Mouse (Mus musculus) c-Kit-positive CD71-negative TER-119-negative erythroid progenitor cells, embryonic 14.5 days (primary cell): ENCODE data around the gene Ackr2.

Source experiments
- DNase-seq: peaks from one replicate; pipeline ENCODE4 v3.0.0-alpha.2; 2013; ENCODE audit warnings: low read depth

Ackr2 gene

GRCm38 (mm10) chr9:121898245-121898644 lies at the start of gene Ackr2:
Gene Ackr2, plus strand, starts transcription at chr9:121898355.
- no peak for DNase-seq

DNA sequence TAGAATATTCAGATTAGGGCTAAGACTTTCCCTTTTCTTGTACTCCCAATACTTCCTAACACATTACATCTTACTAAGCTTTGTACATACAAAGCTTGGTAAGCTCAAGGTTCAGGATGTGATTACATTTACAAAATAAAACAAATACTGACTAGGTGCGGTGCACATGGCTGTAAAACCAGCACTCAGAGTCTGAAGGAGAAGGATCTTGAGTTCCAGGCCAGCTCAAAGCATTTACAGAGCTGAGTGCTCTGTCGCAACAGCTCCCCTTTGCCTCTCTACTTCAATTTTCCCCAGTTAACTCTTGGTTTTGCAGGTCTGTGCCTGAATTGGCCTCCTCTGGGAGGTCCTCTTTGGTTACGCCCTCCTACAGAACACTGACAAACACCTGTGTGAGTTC lies 43.9 kb upstream of the Ackr2 start:
- no peak for DNase-seq

- DNase-seq = no peak
These were observed 41.3 kb upstream of the Ackr2 start for GRCm38 (mm10) chr9:121856649-121857416.

DNA sequence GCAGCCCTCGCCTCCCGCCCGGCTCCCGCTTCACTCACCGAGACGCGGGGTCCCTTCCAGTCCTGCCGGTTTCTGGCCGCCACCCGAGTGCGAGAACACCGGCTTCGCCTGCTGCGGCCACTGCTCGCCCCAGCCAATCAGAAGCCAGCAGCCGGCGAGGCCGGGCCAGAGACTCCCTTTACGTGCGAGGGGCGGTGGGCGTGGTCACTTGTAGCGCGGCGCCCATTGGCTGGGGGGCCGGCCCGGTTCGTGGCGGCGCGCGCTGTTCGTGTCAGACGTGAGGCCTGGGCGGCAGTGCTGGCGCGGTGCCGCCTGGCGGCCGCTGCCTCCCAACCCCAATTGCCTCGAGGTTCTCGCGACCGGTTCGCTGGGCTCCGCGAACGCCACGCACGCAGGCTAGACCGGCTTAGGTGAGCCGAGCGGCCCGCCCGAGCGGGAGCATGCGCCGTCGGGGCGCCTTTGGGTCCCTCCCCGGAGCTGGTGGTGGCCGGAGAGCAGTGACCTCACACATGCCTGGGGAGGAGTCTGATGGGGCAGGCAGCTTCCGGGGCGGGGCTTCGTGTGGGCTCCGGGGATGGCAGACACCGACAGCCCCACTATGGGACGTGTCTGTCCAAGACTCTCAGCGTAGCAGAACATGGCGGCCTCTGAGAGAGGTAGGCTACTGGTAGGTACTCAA lies 40.5 kb upstream of the Ackr2 start:
- DNase-seq = peak; percentile 91

DNA sequence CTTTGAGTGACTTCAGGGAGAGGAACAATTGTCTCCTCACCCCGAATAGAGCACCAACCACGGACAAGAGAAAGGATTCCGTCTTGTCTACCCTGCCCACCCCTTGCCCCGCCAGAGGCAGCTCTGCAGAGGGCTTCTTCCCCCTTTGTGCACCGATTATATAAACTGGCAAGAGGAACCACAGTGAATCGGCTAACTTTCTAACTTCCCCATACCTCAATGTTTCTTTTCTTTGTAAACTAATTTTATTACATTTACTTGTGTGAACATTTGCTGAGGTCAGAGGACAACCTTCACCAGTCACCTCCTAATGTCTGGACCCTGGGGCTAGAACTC lies 40.0 kb upstream of the Ackr2 start, which contains the start of gene Higd1a:
Gene Higd1a (minus strand): TSS at position 210 of the 336 bp plus-strand sequence.
- no peak for DNase-seq

GRCm38 (mm10) chr9:121859345-121859744 lies 38.8 kb upstream of the Ackr2 start:
- no peak for DNase-seq

GRCm38 (mm10) chr9:121860921-121861320 lies 37.2 kb upstream of the Ackr2 start:
- no peak for DNase-seq

GRCm38 (mm10) chr9:121864837-121865236 lies 33.3 kb upstream of the Ackr2 start:
- no peak for DNase-seq

DNA sequence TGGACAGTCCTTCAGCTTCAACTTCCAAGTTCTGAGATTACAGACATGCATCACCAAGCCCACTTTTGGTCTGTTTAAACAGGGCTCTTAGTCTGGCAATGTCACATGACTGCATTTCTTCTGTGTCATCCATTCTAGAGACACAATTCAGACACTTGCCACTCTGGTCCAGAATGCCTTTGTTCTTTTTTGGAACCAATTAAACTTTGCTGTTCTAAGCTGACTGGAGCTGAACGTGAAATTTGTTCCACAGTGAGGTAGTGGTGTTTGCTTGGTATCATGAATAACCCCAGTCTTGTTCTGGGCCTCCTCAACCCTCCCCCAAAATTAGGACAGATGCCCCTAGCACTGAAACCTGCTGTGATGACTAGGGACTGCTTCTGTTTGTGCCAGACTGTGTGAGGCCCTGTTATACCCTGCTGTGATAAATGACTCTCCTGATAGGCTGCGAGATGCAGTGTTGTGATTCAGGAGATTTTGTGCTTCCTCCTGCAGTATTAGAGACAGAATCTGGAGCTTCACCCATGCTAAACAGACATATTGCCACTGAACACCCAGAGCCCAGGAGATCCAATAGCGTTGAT lies 32.6 kb upstream of the Ackr2 start:
- DNase-seq = no peak

GRCm38 (mm10) chr9:121867632-121868031 lies 30.5 kb upstream of the Ackr2 start:
- DNase-seq = no peak

GRCm38 (mm10) chr9:121868236-121868635 lies 29.9 kb upstream of the Ackr2 start:
- DNase-seq = no peak

DNA sequence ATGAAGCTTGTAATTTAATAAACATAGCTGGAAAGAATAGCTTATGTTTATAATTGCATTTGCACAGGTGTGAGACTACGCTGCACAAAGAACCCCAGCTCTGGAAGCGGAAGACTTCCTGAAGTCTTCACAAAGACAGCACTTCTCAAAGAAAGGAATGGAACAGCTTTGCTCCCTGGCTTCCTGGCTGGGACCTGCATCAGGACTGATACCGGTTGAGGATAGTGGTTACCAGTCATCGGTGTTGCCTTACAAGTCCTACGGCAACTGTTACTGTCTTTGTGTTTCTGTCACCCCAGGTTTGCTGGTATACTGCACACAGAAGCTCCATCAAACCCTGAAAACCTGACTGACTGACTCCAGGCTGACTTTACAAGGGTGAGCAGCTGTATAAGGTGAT lies 28.7 kb upstream of the Ackr2 start:
- DNase-seq = no peak

DNA sequence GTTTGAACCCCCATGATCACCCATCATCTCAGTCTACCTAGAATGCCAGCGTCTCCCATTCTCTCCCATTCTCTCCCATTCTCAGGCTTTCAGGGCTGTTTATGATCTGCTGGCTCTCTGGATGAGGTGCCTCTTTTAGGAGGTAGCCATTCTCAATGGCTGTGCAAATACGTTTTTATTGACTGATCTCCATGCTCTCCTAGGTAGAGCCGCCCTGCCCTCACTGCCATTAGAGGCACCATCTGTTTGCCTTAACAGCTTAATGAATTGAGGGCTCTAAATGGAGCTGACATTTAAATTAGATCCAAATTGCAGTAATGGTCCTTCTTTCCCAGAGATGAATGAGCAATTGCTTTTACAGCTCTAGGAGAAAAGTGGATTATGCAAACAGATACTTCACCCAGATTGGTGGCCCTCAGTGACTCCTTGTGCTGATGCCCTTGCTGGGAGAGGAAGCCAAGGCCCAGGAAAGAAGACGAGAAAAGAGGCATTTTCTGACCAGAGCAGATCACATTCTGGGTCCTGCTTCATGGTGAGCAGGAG lies 28.1 kb upstream of the Ackr2 start:
- no peak for DNase-seq

GRCm38 (mm10) chr9:121872062-121872683 lies 26.0 kb upstream of the Ackr2 start:
- DNase-seq = no peak

DNA sequence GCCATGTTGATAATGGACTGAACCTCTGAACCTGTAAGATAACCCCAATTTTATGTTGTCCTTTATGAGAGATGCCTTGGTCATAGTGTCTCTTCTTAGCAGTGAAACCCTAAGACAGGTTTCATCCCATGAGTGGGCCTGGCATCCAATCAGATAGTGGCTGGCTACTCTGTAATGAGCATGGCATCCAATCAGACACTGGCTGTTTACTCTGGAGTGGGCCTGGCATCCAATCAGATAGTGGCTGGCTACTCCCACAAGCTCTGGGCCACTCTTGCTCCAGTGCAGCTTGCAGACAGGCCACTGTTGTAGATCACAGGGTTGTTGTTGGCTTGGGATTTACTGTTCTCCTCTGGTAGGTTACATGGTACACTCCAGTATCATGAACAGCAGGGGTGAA lies 24.6 kb upstream of the Ackr2 start:
- no peak for DNase-seq

DNA sequence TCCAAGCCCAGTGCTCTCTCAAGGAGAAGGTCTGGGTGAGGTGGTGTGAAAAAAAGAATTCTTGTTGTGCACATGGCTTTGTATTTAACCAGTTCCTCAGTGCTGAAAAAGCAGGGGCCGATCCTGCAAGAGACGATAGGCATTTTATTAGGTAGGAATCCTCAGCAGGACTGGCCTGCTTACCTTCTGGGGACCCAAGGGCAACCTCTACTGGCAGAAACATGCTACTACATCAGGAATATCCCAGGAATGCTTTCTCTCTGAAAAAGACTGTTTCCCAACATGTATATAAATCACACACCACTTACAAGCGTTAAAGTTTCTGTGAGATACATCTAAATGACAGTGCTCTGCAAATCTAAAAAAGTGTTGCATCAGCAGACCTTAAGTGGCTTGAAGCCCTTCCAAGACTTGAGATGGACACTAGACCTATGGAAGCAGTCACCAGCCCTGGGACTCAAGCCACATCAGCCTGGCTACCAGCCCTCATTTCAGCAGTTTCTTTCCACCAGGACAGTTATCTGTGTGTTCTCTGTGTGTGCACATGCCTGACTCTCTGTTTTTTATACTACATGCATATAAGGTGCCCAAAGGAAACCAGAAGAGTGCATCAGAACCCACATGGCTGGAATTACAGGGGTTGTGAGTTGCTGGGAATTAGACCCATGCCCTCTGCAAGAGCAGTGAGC lies 21.0 kb upstream of the Ackr2 start:
- DNase-seq = no peak

GRCm38 (mm10) chr9:121880840-121881239 lies 17.3 kb upstream of the Ackr2 start:
- peak; percentile 66 for DNase-seq

DNA sequence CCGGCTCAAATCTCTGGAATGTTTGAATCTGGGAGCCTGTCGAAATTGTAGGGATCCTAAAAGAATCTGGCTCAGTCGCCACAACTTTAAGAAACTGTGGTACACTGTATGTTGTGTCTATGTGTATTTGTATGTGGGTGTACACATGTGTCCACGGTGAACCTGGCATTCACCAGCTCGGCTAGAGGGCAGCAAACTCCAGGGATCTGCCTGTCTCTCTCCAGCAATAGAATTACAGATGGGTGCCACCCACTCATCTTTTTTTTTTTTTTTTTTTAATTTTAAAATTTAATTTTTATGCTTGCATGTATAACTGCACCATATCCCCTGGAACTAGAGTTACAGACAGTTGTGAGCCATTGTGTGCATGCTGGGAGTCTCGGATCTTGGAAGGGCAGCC lies 16.9 kb upstream of the Ackr2 start:
- no peak for DNase-seq

DNA sequence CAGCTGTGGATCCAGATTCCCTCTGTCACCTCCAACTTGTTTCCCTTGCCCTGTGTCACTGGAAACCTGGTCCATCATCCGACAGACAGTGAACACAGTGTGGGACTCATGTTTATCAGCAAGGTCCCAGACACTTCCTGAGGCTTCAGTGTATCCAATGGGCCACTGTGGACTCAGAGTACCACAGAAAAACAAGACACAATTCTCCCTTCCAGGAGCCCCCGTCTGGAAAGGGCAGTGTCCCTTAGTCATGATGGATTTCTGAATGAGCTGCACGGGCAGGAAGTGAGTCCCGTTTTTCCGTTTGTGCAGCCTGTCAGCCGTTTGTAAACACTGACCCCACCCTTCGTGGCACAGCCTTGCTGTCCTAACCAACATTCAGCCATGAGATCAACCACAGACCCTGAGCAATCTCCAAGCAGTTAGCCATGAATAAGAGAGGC lies 16.1 kb upstream of the Ackr2 start:
- no peak for DNase-seq

- DNase-seq = no peak
These were observed 8.2 kb upstream of the Ackr2 start for GRCm38 (mm10) chr9:121889927-121890440.

GRCm38 (mm10) chr9:121890441-121890941 lies 7.7 kb upstream of the Ackr2 start:
- DNase-seq = no peak
